Mouse (Mus musculus) heart, adult 2 months (tissue): ENCODE data around the gene Als2cl. TPM values are rescaled to one million over a fixed set of nuclear protein-coding genes. Genes with fewer than 3 reads are reported as not detected.

Experiments used
- DNase-seq, 2 experiments: peaks; one replicate each; pipeline ENCODE4 v3.0.0; 2021
- H3K27ac ChIP-seq: fragments of 200-600 bp; 2 replicates; pipeline ENCODE4 v1.8.1; 2022
- H3K27me3 ChIP-seq: fragments of 200-500 bp; 2 replicates; pipeline ENCODE4 v1.6.1; 2012; ENCODE audit warnings: mild to moderate bottlenecking, low read length, inconsistent platforms, mixed read lengths; ENCODE audit not compliant: control insufficient read depth, insufficient read depth
- H3K36me3 ChIP-seq: fragments of 200-500 bp; 2 replicates; pipeline ENCODE4 v1.6.1; 2012; ENCODE audit warnings: low read length, inconsistent platforms; ENCODE audit not compliant: control insufficient read depth, insufficient read depth
- H3K4me1 ChIP-seq: fragments of 200-500 bp; 2 replicates; pipeline ENCODE4 v1.6.1; 2011; ENCODE audit warnings: low read length; ENCODE audit not compliant: control insufficient read depth, insufficient read depth
- H3K4me3 ChIP-seq: fragments of 200-600 bp; 2 replicates; pipeline ENCODE4 v1.8.1; 2022
- H3K79me2 ChIP-seq: fragments of 200-500 bp; replicated peaks from 2 replicates; pipeline ENCODE4 v1.6.1; 2012; ENCODE audit warnings: mild to moderate bottlenecking, inconsistent platforms, low read length, moderate library complexity, mixed read lengths; ENCODE audit not compliant: control insufficient read depth, insufficient read depth
- H3K9ac ChIP-seq: fragments of 200-500 bp; 2 replicates; pipeline ENCODE4 v1.6.1; 2012; ENCODE audit warnings: low read depth, mild to moderate bottlenecking, control low read depth, inconsistent platforms, low read length, mixed read lengths
- CTCF ChIP-seq: fragments of 200-600 bp; IDR thresholded peaks from 2 replicates; pipeline ENCODE4 v1.8.1; 2022; ENCODE audit warnings: antibody characterized with exemption, mild to moderate bottlenecking, moderate library complexity
- EP300 ChIP-seq: fragments of 200-500 bp; IDR thresholded peaks from 2 replicates; pipeline ENCODE4 v1.6.1; 2011; ENCODE audit warnings: low read depth, low read length, control low read depth; ENCODE audit not compliant: insufficient read depth
- POLR2A ChIP-seq: fragments of 200-500 bp; IDR thresholded peaks from 2 replicates; pipeline ENCODE4 v1.6.1; 2011; ENCODE audit warnings: mild to moderate bottlenecking, low read depth, low read length, control low read depth; ENCODE audit not compliant: insufficient read depth
- WGBS: fragments of 180-500 bp; shearing (Covaris S2); methylation state at CpG from one replicate; pipeline ENCODE4 v1.1.7; 2018; 5-methylcytosine and 5-hydroxymethylcytosine counted together
- intact Hi-C: fragments of 180-260 bp; cut with DNase I; formaldehyde crosslinking; loops from one replicate; pipeline ENCODE4 v1.15.1; 2025
- polyA plus RNA-seq: library from polyadenylated mRNA; depleted of rRNA; stranded (reverse); fragments of >200 nt; gene quantifications from 2 replicates; pipeline ENCODE4 v1.2.3, GENCODE M21; 2012
- total RNA-seq, 2 experiments: library from RNA; stranded (reverse); gene quantifications; 2 replicates each; pipeline ENCODE4 v1.2.3; 2021

Als2cl gene
- total and polyA plus RNA-seq, 3 experiments = 13.7 to 25.7 (median 14.2) TPM

DNA sequence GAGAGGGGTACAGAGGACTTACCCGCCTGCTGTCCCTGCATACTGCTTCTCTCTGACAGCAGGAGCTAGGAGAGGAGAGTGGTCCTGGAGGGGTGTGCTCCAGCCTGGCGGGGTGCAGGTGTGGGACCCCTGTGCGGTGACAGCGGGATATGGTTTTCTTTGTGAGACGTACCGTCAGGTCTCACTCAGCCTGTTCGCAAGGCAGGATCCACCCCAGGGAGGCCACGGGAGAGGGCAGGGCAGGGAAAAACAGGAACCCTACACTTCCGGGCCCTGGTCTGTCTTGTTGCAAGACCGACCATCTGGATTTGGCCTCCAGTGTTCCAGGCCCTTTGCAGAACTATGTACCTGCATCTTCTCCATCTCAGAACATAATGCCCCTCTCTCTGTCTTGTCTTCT, 13.8 kb downstream of the Als2cl start:
- no peak for DNase-seq
- Histone ChIP-seq H3K27me3 (no peaks in the 10 kb centered on the region), H3K4me1 (peaks cover 7% of the 10 kb centered on the region), H3K9ac (no peak overlapping the region; the same call in 1 of the 2 replicates), H3K36me3 (no peaks in the 10 kb centered on the region), H3K79me2 (no peaks in the 10 kb centered on the region), H3K4me3 (no peak overlapping the region), H3K27ac (no peak overlapping the region)
- intact Hi-C loops = no loop called here
- 62% methylated on average over 10 of the region's 10 CpGs for WGBS
- TF ChIP-seq CTCF (no peak), POLR2A (no peak), EP300 (no peak)

DNA sequence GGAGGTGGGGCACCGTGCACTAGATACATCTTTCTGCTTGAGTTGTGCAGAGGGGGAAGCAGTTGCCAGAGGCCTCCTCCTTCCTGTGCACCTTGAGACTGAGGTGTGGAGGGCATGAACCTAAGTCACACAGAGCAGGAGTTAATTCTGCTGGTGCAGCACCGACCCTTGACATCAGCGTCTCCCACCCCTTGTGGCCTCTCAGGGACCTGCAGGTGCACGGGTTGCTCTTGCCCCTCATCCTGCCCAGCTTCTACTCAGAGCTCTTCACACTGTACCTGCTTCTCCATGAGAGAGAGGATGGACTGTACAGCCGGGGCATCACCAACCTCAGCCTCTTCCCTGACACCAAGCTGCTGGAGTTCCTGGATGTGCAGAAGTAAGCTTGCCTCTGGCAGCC, 15.8 kb downstream of the Als2cl start:
- intact Hi-C loops = no loop called here
- Histone ChIP-seq H3K27me3 (no peaks in the 10 kb centered on the region), H3K79me2 (no peaks in the 10 kb centered on the region), H3K36me3 (no peaks in the 10 kb centered on the region), H3K9ac (no peak overlapping the region), H3K4me1 (peaks cover 6% of the 10 kb centered on the region), H3K27ac (no peak overlapping the region), H3K4me3 (no peak overlapping the region)
- 73% methylated on average over 5 of the region's 5 CpGs for WGBS
- no peak for DNase-seq
- TF ChIP-seq POLR2A (no peak), CTCF (no peak), EP300 (no peak)

DNA sequence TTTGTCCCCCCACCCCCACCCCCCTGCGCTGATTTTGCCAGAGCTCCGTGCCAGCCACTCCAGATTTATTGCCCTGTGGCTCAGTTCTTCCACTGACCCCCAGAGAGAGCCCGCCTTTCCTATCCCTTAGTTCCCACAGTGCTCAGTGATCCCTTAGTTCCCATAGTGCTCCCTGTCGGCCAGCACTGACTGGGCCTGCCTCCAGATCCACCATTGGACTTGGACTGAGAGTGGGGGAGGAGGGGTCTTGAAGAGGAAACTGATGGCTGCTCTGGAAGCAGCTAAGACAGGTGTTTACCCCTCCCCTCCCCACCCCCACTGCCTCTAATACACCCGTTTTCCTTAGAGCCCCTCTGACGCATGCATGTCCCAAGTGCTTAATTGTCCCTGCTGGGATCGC, 16.3 kb downstream of the Als2cl start:
- Histone ChIP-seq H3K27ac (no peak overlapping the region), H3K79me2 (no peaks in the 10 kb centered on the region), H3K4me3 (no peak overlapping the region), H3K27me3 (no peaks in the 10 kb centered on the region), H3K9ac (no peak overlapping the region), H3K36me3 (no peaks in the 10 kb centered on the region), H3K4me1 (peaks cover 6% of the 10 kb centered on the region)
- no peak for TF ChIP-seq EP300
- WGBS = 65% methylated on average over 7 of the region's 7 CpGs
- DNase-seq = no peak
- intact Hi-C loops = no loop called here

DNA sequence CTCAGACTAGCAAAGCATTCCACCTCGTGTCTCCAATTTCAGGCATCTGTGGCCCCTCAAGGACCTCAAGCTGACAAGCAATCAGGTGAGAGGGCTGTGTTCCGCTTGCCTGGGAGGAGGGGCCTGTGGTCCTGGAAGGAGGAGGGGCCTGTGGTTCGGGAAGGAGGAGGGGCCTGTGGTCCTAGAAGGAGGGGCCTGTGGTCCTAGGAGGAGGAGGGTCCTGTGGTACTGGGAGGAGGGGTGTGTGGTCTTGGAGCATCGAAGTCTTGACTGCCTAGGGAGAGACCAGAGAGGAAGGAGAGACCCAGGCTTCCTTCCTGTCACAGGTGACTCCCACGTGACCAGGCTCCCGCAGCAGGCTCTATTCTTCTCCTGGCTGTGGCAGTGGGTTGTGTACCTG, 16.9 kb downstream of the Als2cl start:
- Histone ChIP-seq H3K27me3 (no peaks in the 10 kb centered on the region), H3K27ac (no peak overlapping the region), H3K79me2 (no peaks in the 10 kb centered on the region), H3K9ac (no peak overlapping the region), H3K36me3 (no peaks in the 10 kb centered on the region), H3K4me1 (peaks cover 4% of the 10 kb centered on the region), H3K4me3 (no peak overlapping the region)
- no peak for TF ChIP-seq EP300
- no peak for TF ChIP-seq POLR2A
- no peak for TF ChIP-seq CTCF
- 34% methylated on average over 6 of the region's 6 CpGs for WGBS
- DNase-seq = no peak
- intact Hi-C loops = no loop called here

DNA sequence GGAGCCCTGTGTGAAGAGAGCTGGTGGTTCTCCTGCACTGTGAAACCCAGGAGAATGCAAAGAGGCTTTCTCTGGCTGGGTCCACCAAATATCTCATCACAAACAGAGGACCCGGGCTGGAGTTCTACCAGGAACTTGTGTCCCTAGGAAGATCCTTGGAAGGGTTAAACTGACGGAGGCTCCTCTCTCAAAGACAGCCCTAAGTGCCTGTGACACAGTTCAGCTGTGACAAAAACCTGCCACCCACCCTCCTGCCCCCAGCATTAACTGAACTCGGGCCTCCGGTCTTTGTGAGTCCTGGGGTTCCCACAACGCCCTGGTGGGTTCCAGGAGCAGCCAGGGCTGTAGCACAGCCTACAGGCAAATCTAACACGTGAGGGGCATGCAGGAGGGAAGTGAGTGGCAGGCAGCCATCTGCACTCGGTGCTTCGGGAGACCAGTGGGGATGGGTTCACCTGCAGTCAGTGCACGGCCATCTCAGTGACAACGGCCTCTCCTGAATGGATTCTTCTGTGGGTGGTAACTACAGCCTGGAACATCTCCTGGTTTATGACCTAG, 19.9 kb downstream of the Als2cl start:
- no peak overlapping the region for H3K27ac ChIP-seq
- no peaks in the 10 kb centered on the region for H3K27me3 ChIP-seq
- H3K4me3 ChIP-seq = no peak overlapping the region
- intact Hi-C loops = no loop called here
- WGBS = 66% methylated on average over 10 of the region's 10 CpGs
- no peak for DNase-seq
- H3K36me3 ChIP-seq = no peaks in the 10 kb centered on the region
- H3K4me1 ChIP-seq = no peaks in the 10 kb centered on the region
- no peak overlapping the region for H3K9ac ChIP-seq
- H3K79me2 ChIP-seq = no peaks in the 10 kb centered on the region
- TF ChIP-seq EP300 = no peak
- TF ChIP-seq CTCF = no peak
- TF ChIP-seq POLR2A = no peak

DNA sequence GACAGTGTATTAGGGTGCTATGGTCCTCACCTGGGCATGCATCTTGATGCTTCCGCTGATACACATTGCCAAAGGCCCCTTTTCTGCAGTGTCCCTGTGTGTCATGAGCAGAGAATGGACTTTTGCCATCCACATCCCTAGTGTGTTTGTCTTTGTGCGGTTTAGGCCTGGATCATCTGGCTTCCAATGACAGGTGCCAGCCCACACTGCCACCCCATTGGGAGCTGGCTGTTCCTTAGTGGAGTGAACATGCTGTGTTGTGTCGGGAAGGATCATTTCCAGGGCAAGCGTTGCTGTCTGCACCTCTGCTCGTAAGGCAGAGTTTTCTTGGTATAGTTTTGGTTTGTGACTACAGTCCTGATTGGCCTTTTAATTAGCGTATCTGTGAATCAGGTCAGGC, 21.5 kb downstream of the Als2cl start:
- Histone ChIP-seq H3K79me2 (no peaks in the 10 kb centered on the region), H3K4me1 (no peaks in the 10 kb centered on the region), H3K27me3 (no peaks in the 10 kb centered on the region), H3K9ac (no peak overlapping the region), H3K27ac (no peak overlapping the region), H3K36me3 (no peaks in the 10 kb centered on the region), H3K4me3 (no peak overlapping the region)
- WGBS = 95% methylated on average over 6 of the region's 6 CpGs
- intact Hi-C loops = no loop called here
- TF ChIP-seq CTCF (no peak), EP300 (no peak), POLR2A (no peak)
- DNase-seq = no peak
